Mouse (Mus musculus) heart, postnatal 36 days (tissue): ENCODE results near the gene Pard6b. TPM values are rescaled to one million over a fixed set of nuclear protein-coding genes. Genes with fewer than 3 reads are reported as not detected.
"Not testable (repeated sequence)": the region's sequence is repeated elsewhere in the genome, so short reads cannot be mapped to it uniquely, and the experiment has no call there.

Source experiments
- DNase-seq, 2 experiments: peaks; one replicate each; pipeline ENCODE4 v3.0.0; 2021 to 2022
- intact Hi-C: fragments of 180-260 bp; cut with DNase I; formaldehyde crosslinking; loops from one replicate; pipeline ENCODE4 v1.15.1; 2025
- total RNA-seq, 2 experiments: library from RNA; stranded (reverse); gene quantifications; 2 replicates each; pipeline ENCODE4 v1.2.3; 2021

Gene Pard6b
- total RNA-seq, 2 experiments from 2014 or later, result 2.7 to 3.1 TPM

GRCm38 (mm10) chr2:168093077-168093476 is 12.3 kb downstream of the Pard6b start:
- intact Hi-C loops, result loop anchor here (10.0 kb wide), 1 partner anchor 108 kb away; no protein-coding TSS in a partner anchor
- no peak for DNase-seq

GRCm38 (mm10) chr2:168095077-168095476 is 14.3 kb downstream of the Pard6b start:
- intact Hi-C loops, result loop anchor here (10.0 kb wide), 1 partner anchor 110 kb away; no protein-coding TSS in a partner anchor
- no peak for DNase-seq

- intact Hi-C loops, result loop anchor here (10.0 kb wide), 1 partner anchor 112 kb away; no protein-coding TSS in a partner anchor
- DNase-seq, result no peak
Measured at GRCm38 (mm10) chr2:168096487-168096886, 15.7 kb downstream of the Pard6b start.

GRCm38 (mm10) chr2:168098040-168098439 is 17.2 kb downstream of the Pard6b start:
- peak; percentile 66 to 73 for DNase-seq
- intact Hi-C loops, result loop anchor here (1.0 to 10.0 kb wide), 3 partner anchors 46 to 113 kb away; no protein-coding TSS in a partner anchor

GRCm38 (mm10) chr2:168100008-168100407 is 19.2 kb downstream of the Pard6b start:
- DNase-seq, result no peak
- intact Hi-C loops, result no loop called here

- DNase-seq, result no peak
- intact Hi-C loops, result no loop called here
Measured at GRCm38 (mm10) chr2:168101805-168102204, 21.0 kb downstream of the Pard6b start.

- no peak for DNase-seq
- intact Hi-C loops, result no loop called here
Measured at GRCm38 (mm10) chr2:168103341-168103740, 22.5 kb downstream of the Pard6b start.

- intact Hi-C loops, result no loop called here
- DNase-seq, result no peak
Measured at GRCm38 (mm10) chr2:168104375-168105144, 23.8 kb downstream of the Pard6b start.

- intact Hi-C loops, result no loop called here
- DNase-seq, result no peak
Measured at GRCm38 (mm10) chr2:168105271-168105670, 24.5 kb downstream of the Pard6b start.

- intact Hi-C loops, result no loop called here
- peak; percentile 76 to 80 for DNase-seq
Measured at GRCm38 (mm10) chr2:168106701-168107178, 25.9 kb downstream of the Pard6b start.

- no peak for DNase-seq
- intact Hi-C loops, result no loop called here
Measured at GRCm38 (mm10) chr2:168107356-168107755, 26.6 kb downstream of the Pard6b start.

- DNase-seq, intact Hi-C loops: not testable (repeated sequence)
Measured at GRCm38 (mm10) chr2:168107901-168108300, 27.1 kb downstream of the Pard6b start.

- peak; percentile 65 to 79 for DNase-seq
- intact Hi-C loops, result no loop called here
Measured at GRCm38 (mm10) chr2:168111902-168112301, 31.1 kb downstream of the Pard6b start.

- intact Hi-C loops, result no loop called here
- no peak for DNase-seq
Measured at GRCm38 (mm10) chr2:168113263-168113662, 32.5 kb downstream of the Pard6b start.

GRCm38 (mm10) chr2:168113692-168114091 is 32.9 kb downstream of the Pard6b start:
- no peak for DNase-seq

GRCm38 (mm10) chr2:168114699-168115350 is 34.0 kb downstream of the Pard6b start:
- DNase-seq, result peak; percentile 45 to 50
- intact Hi-C loops, result loop anchor here (2.0 to 5.0 kb wide), 2 partner anchors 90 to 332 kb away; no protein-coding TSS in a partner anchor

More at GRCm38 (mm10) chr2:168113692-168114091, 32.9 kb downstream of the Pard6b start:
- intact Hi-C loops, result loop anchor here (2.0 kb wide), 1 partner anchor 91 kb away; no protein-coding TSS in a partner anchor

- intact Hi-C loops, result loop anchor here (2.0 to 5.0 kb wide), 2 partner anchors 89 to 331 kb away; no protein-coding TSS in a partner anchor
- no peak for DNase-seq
Measured at GRCm38 (mm10) chr2:168115826-168116225, 35.0 kb downstream of the Pard6b start.

- intact Hi-C loops, result loop anchor here (5.0 kb wide), 1 partner anchor 330 kb away; no protein-coding TSS in a partner anchor
- peak; percentile 45 to 65 for DNase-seq
Measured at GRCm38 (mm10) chr2:168117147-168117546, 36.3 kb downstream of the Pard6b start.

GRCm38 (mm10) chr2:168117553-168117952 is 36.7 kb downstream of the Pard6b start:
- intact Hi-C loops, result loop anchor here (5.0 kb wide), 1 partner anchor 330 kb away; no protein-coding TSS in a partner anchor
- no peak for DNase-seq

GRCm38 (mm10) chr2:168117967-168118366 is 37.2 kb downstream of the Pard6b start:
- intact Hi-C loops, result loop anchor here (5.0 kb wide), 1 partner anchor 329 kb away; no protein-coding TSS in a partner anchor

GRCm38 (mm10) chr2:168118456-168118855 is 37.7 kb downstream of the Pard6b start:
- no peak for DNase-seq
- intact Hi-C loops, result loop anchor here (5.0 kb wide), 1 partner anchor 329 kb away; no protein-coding TSS in a partner anchor

More at GRCm38 (mm10) chr2:168117967-168118366, 37.2 kb downstream of the Pard6b start:
- no peak for DNase-seq
